Mouse (Mus musculus): ENCODE data around the gene Trappc3l. TPM values are rescaled to one million over a fixed set of nuclear protein-coding genes. Genes with fewer than 3 reads are reported as not detected.

Gene Trappc3l
- total RNA-seq, 1 experiment from 2014 or later, result not detected

DNA sequence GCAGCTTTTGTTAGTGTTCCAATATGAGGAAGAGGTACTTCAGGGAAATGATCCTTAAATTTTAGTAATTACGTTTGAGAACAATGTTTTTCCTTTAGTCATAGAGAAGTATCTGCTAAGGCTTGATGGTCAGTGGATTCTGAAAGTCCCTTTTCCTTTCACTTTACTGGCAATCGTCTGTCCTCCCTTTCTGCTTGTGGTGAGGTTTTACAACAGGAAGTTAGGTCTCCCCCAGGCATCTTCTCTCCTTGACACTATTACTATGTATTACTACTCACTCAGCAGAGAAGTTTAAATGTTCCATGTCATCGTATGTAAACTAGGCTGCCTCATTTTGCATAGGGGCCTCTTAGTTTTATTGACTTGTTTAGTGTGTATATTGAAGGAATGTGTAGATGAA lies 52.1 kb downstream of the Trappc3l start:
- ATAC-seq (replicated peaks; ENCODE audit: insufficient number of reproducible peaks, low FRiP score, low TSS enrichment, poor library complexity, severe bottlenecking), result no peak

- no peak for ATAC-seq (replicated peaks; ENCODE audit: insufficient number of reproducible peaks, low FRiP score, low TSS enrichment, poor library complexity, severe bottlenecking)
Measured at GRCm38 (mm10) chr10:34090481-34090880, 53.1 kb downstream of the Trappc3l start.

GRCm38 (mm10) chr10:34091888-34092287 lies 54.5 kb downstream of the Trappc3l start:
- ATAC-seq (replicated peaks; ENCODE audit: insufficient number of reproducible peaks, low FRiP score, low TSS enrichment, poor library complexity, severe bottlenecking), result no peak

- ATAC-seq (replicated peaks; ENCODE audit: insufficient number of reproducible peaks, low FRiP score, low TSS enrichment, poor library complexity, severe bottlenecking), result no peak
Measured at GRCm38 (mm10) chr10:34095147-34095546, 57.8 kb downstream of the Trappc3l start.

DNA sequence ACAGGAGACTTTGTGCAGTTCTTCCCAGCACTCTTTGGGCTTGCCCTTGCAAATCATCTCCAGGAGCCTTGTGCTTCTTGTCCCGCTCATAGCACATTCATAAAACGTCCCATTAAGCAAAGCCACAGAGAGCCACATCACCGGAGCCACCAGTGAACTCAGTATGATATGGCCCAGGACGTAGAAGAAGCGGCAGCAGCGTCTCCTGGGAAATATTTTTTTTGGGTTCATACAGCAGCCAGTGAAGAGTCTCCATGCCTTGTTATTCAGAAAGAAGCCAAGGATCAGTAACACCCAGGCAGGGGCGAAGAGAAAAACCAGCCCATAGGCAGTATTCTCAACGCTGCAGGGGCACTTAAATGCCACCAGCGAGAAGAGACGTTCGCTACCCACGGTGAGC lies 58.6 kb downstream of the Trappc3l start:
- no peak for ATAC-seq (replicated peaks; ENCODE audit: insufficient number of reproducible peaks, low FRiP score, low TSS enrichment, poor library complexity, severe bottlenecking)

DNA sequence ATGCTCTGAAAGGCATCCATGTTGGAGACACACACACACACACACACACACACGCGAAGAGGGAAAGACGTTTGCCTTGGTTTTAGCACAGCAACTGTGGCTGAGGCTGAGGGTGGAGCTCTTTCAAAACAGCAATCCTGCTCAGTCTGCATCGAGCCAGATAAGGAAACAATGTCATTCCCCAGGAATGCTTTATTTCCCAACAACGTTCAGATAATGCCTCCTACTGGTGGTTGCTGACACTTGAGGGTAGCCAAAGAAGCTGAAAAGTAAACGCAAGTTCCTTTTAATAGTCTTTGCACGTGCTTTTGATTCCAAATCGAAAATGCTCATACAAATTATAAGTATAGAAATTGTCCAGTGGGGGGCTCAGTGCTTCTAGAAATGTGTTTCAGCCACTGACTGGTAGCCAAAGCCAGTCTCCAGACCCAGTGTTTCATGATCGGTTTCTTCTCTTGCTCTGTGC lies 59.1 kb downstream of the Trappc3l start, which contains the start of gene Calhm5:
Gene Calhm5, minus strand, starts transcription at position 102 of the 466 bp plus-strand sequence.
- no peak for ATAC-seq (replicated peaks; ENCODE audit: insufficient number of reproducible peaks, low FRiP score, low TSS enrichment, poor library complexity, severe bottlenecking)

DNA sequence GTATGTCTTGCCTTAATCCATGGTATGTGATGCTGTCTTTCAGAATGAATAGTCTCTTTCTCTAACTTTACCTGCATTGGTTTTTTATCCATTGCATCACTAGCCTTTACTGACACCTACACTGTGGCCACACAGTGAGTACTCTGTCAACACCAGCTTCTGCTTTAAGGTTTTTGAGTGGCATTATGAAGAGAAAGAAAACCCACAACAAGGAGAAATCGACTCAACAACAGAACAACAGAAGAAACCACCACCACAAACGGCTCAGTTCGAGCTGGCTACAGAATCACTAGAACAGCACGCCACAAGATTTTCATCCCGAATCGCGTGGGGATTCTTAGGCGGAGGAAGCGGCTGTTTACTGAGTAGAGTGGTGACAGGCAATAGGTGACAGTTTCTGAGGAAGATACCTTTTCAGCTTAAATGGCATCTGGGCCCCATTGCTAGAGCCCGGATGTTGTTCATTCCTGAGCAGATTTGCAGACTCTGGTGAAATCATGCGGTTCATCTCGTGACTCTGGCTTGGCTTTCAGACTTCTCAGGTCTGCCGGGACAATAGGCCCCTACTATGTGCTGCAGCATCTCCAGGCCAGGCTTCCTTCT lies 73.6 kb downstream of the Trappc3l start:
- ATAC-seq (replicated peaks; ENCODE audit: insufficient number of reproducible peaks, low FRiP score, low TSS enrichment, poor library complexity, severe bottlenecking), result no peak

DNA sequence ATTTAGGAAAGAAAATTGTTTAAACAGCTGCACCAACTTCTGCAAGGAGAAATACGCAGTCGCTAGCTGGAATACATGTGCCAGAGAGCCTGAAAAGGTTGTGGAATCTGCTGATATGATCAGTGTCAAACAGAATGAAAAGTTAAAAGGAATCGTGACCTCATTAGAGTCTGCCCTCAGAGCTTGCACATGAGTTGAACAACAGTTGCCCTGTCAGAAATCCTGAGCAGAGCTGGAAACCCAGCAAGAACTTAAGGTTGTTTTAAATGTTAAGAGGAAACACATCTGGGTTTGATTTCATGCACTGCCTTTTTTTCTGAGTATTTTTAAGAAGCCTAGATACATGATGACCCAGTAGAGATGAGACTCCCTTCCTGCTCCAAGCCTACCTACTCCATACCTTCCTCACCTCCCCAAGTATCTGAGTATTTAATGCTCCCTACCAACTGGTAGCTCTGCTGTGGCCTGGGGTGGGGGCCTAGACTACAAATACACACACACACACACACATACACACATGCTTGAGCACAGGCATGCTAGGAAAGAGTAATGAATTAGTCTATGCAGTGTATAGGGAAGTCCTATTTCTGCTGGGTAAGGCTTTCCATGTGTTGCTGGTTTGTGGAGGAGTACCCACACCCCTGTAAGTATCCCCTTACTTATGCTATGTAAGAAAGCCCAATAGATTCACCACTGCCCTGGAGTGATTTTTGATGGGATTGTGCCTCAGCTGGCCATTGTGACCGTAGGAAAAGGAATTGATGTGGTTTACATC lies 74.8 kb downstream of the Trappc3l start:
- ATAC-seq (replicated peaks; ENCODE audit: insufficient number of reproducible peaks, low FRiP score, low TSS enrichment, poor library complexity, severe bottlenecking), result no peak

- ATAC-seq (replicated peaks; ENCODE audit: insufficient number of reproducible peaks, low FRiP score, low TSS enrichment, poor library complexity, severe bottlenecking), result no peak
Measured at GRCm38 (mm10) chr10:34117131-34117530, 79.7 kb downstream of the Trappc3l start.

- ATAC-seq (replicated peaks; ENCODE audit: insufficient number of reproducible peaks, low FRiP score, low TSS enrichment, poor library complexity, severe bottlenecking), result no peak
Measured at GRCm38 (mm10) chr10:34117770-34118169, 80.4 kb downstream of the Trappc3l start.

- ATAC-seq (replicated peaks; ENCODE audit: insufficient number of reproducible peaks, low FRiP score, low TSS enrichment, poor library complexity, severe bottlenecking), result no peak
Measured at GRCm38 (mm10) chr10:34118421-34118820, 81.0 kb downstream of the Trappc3l start.

- 0 out of 2 replicates have a peak, but pooled peaks have one; percentile 11 for ATAC-seq (replicated peaks; ENCODE audit: insufficient number of reproducible peaks, low FRiP score, low TSS enrichment, poor library complexity, severe bottlenecking)
Measured at GRCm38 (mm10) chr10:34127392-34128378, 90.3 kb downstream of the Trappc3l start, which contains the start of gene Calhm6. Gene Calhm6 (minus strand): TSS chr10:34127984.

GRCm38 (mm10) chr10:34128391-34128790 lies 91.0 kb downstream of the Trappc3l start:
- no peak for ATAC-seq (replicated peaks; ENCODE audit: insufficient number of reproducible peaks, low FRiP score, low TSS enrichment, poor library complexity, severe bottlenecking)

GRCm38 (mm10) chr10:34131356-34131755 lies 94.0 kb downstream of the Trappc3l start:
- peak; percentile 92 for ATAC-seq (replicated peaks; ENCODE audit: insufficient number of reproducible peaks, low FRiP score, low TSS enrichment, poor library complexity, severe bottlenecking)

DNA sequence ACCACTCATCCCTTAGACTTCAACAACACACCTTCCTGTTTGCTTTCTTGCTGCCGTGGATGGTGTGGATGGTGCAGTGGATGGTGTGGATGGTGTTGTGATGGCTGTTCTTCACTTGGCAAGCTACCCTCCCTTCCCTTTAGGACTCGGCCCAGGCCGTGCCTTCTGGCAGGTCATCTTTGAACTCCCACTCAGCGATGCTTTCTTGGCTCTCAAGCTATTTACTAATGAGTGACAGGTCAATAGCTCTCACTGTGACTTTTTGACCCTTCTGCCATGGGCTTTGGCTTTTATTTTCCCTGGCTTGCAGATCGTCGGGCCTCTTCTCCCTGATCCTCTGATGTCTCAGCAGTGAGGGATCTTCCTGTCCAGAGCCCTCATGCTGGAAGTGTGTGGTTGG lies 99.0 kb downstream of the Trappc3l start:
- ATAC-seq (replicated peaks; ENCODE audit: insufficient number of reproducible peaks, low FRiP score, low TSS enrichment, poor library complexity, severe bottlenecking), result no peak

GRCm38 (mm10) chr10:34138027-34138426 lies 100.6 kb downstream of the Trappc3l start:
- peak; percentile 68; the same call in 1 of the 2 replicates for ATAC-seq (replicated peaks; ENCODE audit: insufficient number of reproducible peaks, low FRiP score, low TSS enrichment, poor library complexity, severe bottlenecking)

DNA sequence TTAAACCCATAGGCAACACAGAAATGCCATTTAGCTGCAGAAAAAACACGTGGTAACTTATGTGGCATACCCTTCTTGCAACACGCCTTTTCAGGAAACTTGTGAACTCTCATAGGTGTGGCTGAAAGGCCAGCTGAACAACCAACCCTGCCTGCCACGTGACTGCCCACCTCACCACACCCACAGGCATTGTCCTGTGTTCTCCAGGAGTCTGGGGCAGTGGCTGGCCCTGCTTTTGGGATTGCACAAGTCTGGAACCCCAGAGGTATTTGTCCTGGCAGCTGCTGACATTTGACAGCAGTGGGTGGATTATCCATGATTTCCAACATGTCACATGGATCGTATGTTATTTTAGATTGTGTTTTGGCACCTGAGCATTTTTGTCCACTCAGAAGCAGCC lies 102.4 kb downstream of the Trappc3l start:
- peak; percentile 40; the same call in 1 of the 2 replicates for ATAC-seq (replicated peaks; ENCODE audit: insufficient number of reproducible peaks, low FRiP score, low TSS enrichment, poor library complexity, severe bottlenecking)

DNA sequence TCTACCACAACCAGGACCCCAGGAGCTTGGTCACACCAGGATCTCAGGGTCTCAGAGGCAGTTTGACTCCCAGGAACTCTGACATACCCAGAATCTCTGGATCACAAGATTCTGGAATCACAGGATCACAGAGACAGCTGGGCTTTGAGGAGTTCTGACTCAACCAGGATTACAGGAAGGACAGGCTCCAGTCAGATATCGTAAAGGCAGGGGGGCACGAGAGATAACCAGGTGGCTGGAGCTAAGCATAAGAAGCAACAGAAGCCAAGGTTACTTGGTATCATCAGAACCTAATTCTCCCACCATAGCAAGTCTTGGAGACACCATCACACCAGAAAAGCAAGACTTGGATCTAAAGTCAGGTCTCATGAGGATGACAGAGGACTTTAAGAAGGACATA lies 104.3 kb downstream of the Trappc3l start:
- ATAC-seq (replicated peaks; ENCODE audit: insufficient number of reproducible peaks, low FRiP score, low TSS enrichment, poor library complexity, severe bottlenecking), result no peak

DNA sequence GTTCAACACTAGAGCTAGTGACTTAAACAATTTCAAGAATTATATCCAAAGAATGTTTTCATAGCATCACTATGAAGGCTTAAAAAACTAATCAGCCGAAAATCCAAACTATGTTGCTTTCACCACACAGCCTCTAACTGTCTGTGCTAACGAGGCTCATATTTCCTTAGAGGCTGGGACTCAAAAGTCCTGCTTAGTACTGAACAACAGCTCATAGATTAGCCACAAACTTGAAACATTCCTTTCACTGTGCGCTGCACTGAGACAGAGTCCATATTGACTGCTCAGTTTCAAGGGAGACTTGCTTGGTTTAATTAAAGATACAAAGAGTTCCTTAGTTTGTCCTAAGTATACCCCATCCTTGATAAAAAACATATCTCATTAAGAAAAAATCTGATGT lies 112.4 kb downstream of the Trappc3l start:
- ATAC-seq (replicated peaks; ENCODE audit: insufficient number of reproducible peaks, low FRiP score, low TSS enrichment, poor library complexity, severe bottlenecking), result no peak

Data from monocyte, adult 5-6 weeks (primary cell).